In genomic region chr3:25658006-25658405, GRCm38 (mm10) we compare ENCODE assay signal across 30 mouse cellular contexts.
DNase-seq lines count a peak whose midpoint lies in the region; ATAC-seq and TF ChIP-seq lines count a peak whose summit lies in the region.
"Had no signal": no experiment of that assay in that cellular context is flagged by ENCODE, and none has a peak within 500 bp of the region (broad histone marks: within the 10 kb centered on the region; RNA-seq: fewer than 3 reads in every experiment).

No protein-coding gene starts in this region.

- DNase-seq in cerebellum, adult 18-20 months: peak; percentile 30 to 34
- no peak for DNase-seq in cerebellum, postnatal 4 days (ENCODE audit: low spot score in 2 of 2)
- DNase-seq in midbrain, postnatal 0 days (ENCODE audit: low spot score): peak; percentile 27
- DNase-seq in cerebellum, postnatal 10 days: peak; percentile 43 to 51
- no peak for DNase-seq in adrenal gland, adult 2 months
- no peak for DNase-seq in kidney, adult 11 months
- DNase-seq: adrenal gland, postnatal 25 days; embryo, embryonic 11 days; heart, postnatal 10 days; kidney, adult 18-20 months; kidney, postnatal 25 days; left cerebral cortex, postnatal 4 days; liver, embryonic 13.5 days; lung, adult 18-20 months; lung, postnatal 4 days; retina, postnatal 1 day; right cerebral cortex, postnatal 14 days had no signal

- H3K27me3 ChIP-seq in midbrain, postnatal 0 days (ENCODE audit: insufficient read depth, low read length): no peaks in the 10 kb centered on the region
- no peaks in the 10 kb centered on the region for H3K27me3 ChIP-seq in midbrain, embryonic 16.5 days (ENCODE audit: control insufficient read depth, insufficient read depth, low read depth, low read length)
- H3K27me3 ChIP-seq: embryonic facial prominence, embryonic 12.5 days; heart, embryonic 13.5 days; hindbrain, embryonic 15.5 days; kidney, embryonic 15.5 days; limb, embryonic 15.5 days; liver, embryonic 13.5 days; midbrain, embryonic 13.5 days; neural tube, embryonic 15.5 days; stomach, embryonic 15.5 days had no signal

- H3K9me3 ChIP-seq in midbrain, postnatal 0 days (ENCODE audit: low read length): no peaks in the 10 kb centered on the region
- H3K9me3 ChIP-seq in midbrain, embryonic 16.5 days (replicated peaks; ENCODE audit: control insufficient read depth, low read length, poor library complexity, severe bottlenecking): no peaks in the 10 kb centered on the region
- H3K9me3 ChIP-seq: embryonic facial prominence, embryonic 12.5 days; heart, embryonic 13.5 days; hindbrain, embryonic 10.5 days; hindbrain, embryonic 15.5 days; kidney, embryonic 15.5 days; limb, embryonic 15.5 days; liver, embryonic 13.5 days; midbrain, embryonic 13.5 days; neural tube, embryonic 15.5 days; stomach, embryonic 15.5 days had no signal

- WGBS in midbrain, postnatal 0 days: 89% methylated on average over 14 of the region's 14 CpGs
- WGBS in midbrain, embryonic 16.5 days: 90% methylated on average over 14 of the region's 14 CpGs

- no peak overlapping the region for H3K4me3 ChIP-seq in midbrain, postnatal 0 days (ENCODE audit: low read depth, low read length)
- no peak overlapping the region for H3K4me3 ChIP-seq in midbrain, embryonic 16.5 days (ENCODE audit: low read depth, low read length)
- H3K4me3 ChIP-seq: embryonic facial prominence, embryonic 12.5 days; heart, embryonic 13.5 days; hindbrain, embryonic 10.5 days; hindbrain, embryonic 15.5 days; kidney, embryonic 15.5 days; limb, embryonic 15.5 days; liver, embryonic 13.5 days; midbrain, embryonic 13.5 days; neural tube, embryonic 15.5 days; stomach, embryonic 15.5 days had no signal

- H3K36me3 ChIP-seq in midbrain, postnatal 0 days (ENCODE audit: insufficient read depth, low read length): no peaks in the 10 kb centered on the region
- no peaks in the 10 kb centered on the region for H3K36me3 ChIP-seq in midbrain, embryonic 16.5 days (ENCODE audit: control insufficient read depth, insufficient read depth, low read length)
- H3K36me3 ChIP-seq: embryonic facial prominence, embryonic 12.5 days; heart, embryonic 13.5 days; hindbrain, embryonic 10.5 days; hindbrain, embryonic 15.5 days; kidney, embryonic 15.5 days; limb, embryonic 15.5 days; liver, embryonic 13.5 days; midbrain, embryonic 13.5 days; neural tube, embryonic 15.5 days; stomach, embryonic 15.5 days had no signal

- no peak overlapping the region for H3K4me2 ChIP-seq in midbrain, postnatal 0 days (ENCODE audit: low read depth, low read length, poor library complexity, severe bottlenecking)
- no peak overlapping the region for H3K4me2 ChIP-seq in midbrain, embryonic 16.5 days (ENCODE audit: low read length)
- H3K4me2 ChIP-seq: embryonic facial prominence, embryonic 12.5 days; heart, embryonic 13.5 days; hindbrain, embryonic 15.5 days; kidney, embryonic 15.5 days; limb, embryonic 15.5 days; liver, embryonic 13.5 days; midbrain, embryonic 13.5 days; neural tube, embryonic 15.5 days; stomach, embryonic 15.5 days had no signal

- no peaks in the 10 kb centered on the region for H3K4me1 ChIP-seq in midbrain, postnatal 0 days (ENCODE audit: insufficient read depth, low read length)
- no peaks in the 10 kb centered on the region for H3K4me1 ChIP-seq in midbrain, embryonic 16.5 days (ENCODE audit: control insufficient read depth, insufficient read depth, low read length)
- H3K4me1 ChIP-seq: embryonic facial prominence, embryonic 12.5 days; heart, embryonic 13.5 days; hindbrain, embryonic 10.5 days; hindbrain, embryonic 15.5 days; kidney, embryonic 15.5 days; limb, embryonic 15.5 days; liver, embryonic 13.5 days; midbrain, embryonic 13.5 days; neural tube, embryonic 15.5 days; stomach, embryonic 15.5 days had no signal

- H3K27ac ChIP-seq in midbrain, postnatal 0 days (ENCODE audit: low read depth, low read length): no peak overlapping the region
- H3K27ac ChIP-seq in midbrain, embryonic 16.5 days (ENCODE audit: low read length): no peak overlapping the region
- H3K27ac ChIP-seq: embryonic facial prominence, embryonic 12.5 days; heart, embryonic 13.5 days; hindbrain, embryonic 10.5 days; hindbrain, embryonic 15.5 days; kidney, embryonic 15.5 days; limb, embryonic 15.5 days; liver, embryonic 13.5 days; midbrain, embryonic 13.5 days; neural tube, embryonic 15.5 days; stomach, embryonic 15.5 days had no signal

- no peak for TF ChIP-seq CTCF in midbrain, postnatal 0 days (IDR thresholded peaks at IDR 0.05)

- no peak for ATAC-seq in midbrain, postnatal 0 days (ENCODE audit: low FRiP score)
- ATAC-seq in midbrain, embryonic 16.5 days: no peak
- ATAC-seq: inflammation-experienced regulatory T-cells, adult 6 months; lung, postnatal 0 days; midbrain, embryonic 13.5 days; Patski had no signal

- H3K9ac ChIP-seq in midbrain, postnatal 0 days (replicated peaks; ENCODE audit: low read length, poor library complexity, severe bottlenecking): no peak overlapping the region
- H3K9ac ChIP-seq in midbrain, embryonic 16.5 days (ENCODE audit: low read depth, low read length): no peak overlapping the region
- H3K9ac ChIP-seq: embryonic facial prominence, embryonic 12.5 days; heart, embryonic 13.5 days; hindbrain, embryonic 15.5 days; kidney, embryonic 15.5 days; limb, embryonic 15.5 days; liver, embryonic 13.5 days; midbrain, embryonic 13.5 days; neural tube, embryonic 15.5 days; stomach, embryonic 15.5 days had no signal

Comparison
In these comparisons a context has a peak if more than half of its experiments do, and no peak if none do; other contexts are left out.
1. DNase-seq: peak in cerebellum, adult 18-20 months (2 of 2), midbrain, postnatal 0 days (single experiment) and cerebellum, postnatal 10 days (2 of 2); none in cerebellum, postnatal 4 days (0 of 2), adrenal gland, adult 2 months (single experiment) and kidney, adult 11 months (single experiment).